Mouse (Mus musculus) brain, embryonic 14.5 days (tissue): ENCODE results near the gene Crtac1.

ENCODE experiments used
- CTCF ChIP-seq: fragments of 200-500 bp; IDR thresholded peaks from 2 replicates; pipeline ENCODE4 v1.5.1; 2012; ENCODE audit warnings: inconsistent platforms, mild to moderate bottlenecking, moderate library complexity, borderline replicate concordance; ENCODE audit not compliant: insufficient read depth, insufficient read length; ENCODE audit errors: extremely low read depth
- POLR2A ChIP-seq: fragments of 200-500 bp; IDR thresholded peaks from 2 replicates; pipeline ENCODE4 v1.6.1; 2012; ENCODE audit warnings: mild to moderate bottlenecking, inconsistent platforms, borderline replicate concordance; ENCODE audit not compliant: poor library complexity, insufficient read depth, insufficient read length, severe bottlenecking; ENCODE audit errors: extremely low read depth

DNA sequence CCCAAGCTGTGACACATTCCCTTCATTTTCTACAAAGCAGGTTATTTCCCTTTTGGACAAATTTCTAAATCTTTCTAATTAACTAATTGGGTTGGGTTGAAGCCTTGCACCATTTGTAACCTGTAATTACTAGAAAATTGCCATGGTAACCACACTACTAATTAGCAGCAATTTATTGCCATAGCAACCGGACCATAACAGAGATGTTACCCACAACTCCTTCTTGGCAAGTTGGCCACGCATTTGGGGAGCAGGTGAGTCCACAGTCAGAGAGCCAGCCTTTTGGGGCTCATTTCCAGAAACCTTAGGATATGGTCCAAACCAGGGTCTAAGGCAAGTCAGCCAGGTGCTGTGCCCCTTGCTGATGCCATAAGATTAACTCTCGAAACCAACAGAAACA is 119.4 kb downstream of the Crtac1 start:
- TF ChIP-seq POLR2A (no peak), CTCF (no peak)
